Mouse (Mus musculus) midbrain, embryonic 14.5 days (tissue): ENCODE results near the gene Irf3. TPM values are rescaled to one million over a fixed set of nuclear protein-coding genes. Genes with fewer than 3 reads are reported as not detected.

Source experiments
- ATAC-seq: fragments of 200-750 bp; cut with Nextera tagmentation; 2 replicates; pipeline ENCODE4 v1.8.0; 2017; ENCODE audit warnings: moderate number of reproducible peaks, moderate library complexity; ENCODE audit not compliant: low FRiP score, low TSS enrichment
- DNase-seq: peaks from one replicate; pipeline ENCODE4 v3.0.0-alpha.2; 2015
- H3K27ac ChIP-seq: fragments of 300-500 bp; sonication (generic); replicated peaks from 2 replicates; pipeline ENCODE4 v1.5.1; 2014; ENCODE audit warnings: mild to moderate bottlenecking, low read depth, low read length, moderate library complexity
- H3K27me3 ChIP-seq: fragments of 300-500 bp; sonication (generic); 2 replicates; pipeline ENCODE4 v1.6.1; 2014; ENCODE audit warnings: low read length, control low read depth, mixed read lengths; ENCODE audit not compliant: control insufficient read depth, insufficient read depth
- H3K36me3 ChIP-seq: fragments of 300-500 bp; sonication (generic); 2 replicates; pipeline ENCODE4 v1.6.1; 2014; ENCODE audit warnings: low read length, control low read depth; ENCODE audit not compliant: control insufficient read depth, insufficient read depth
- H3K4me1 ChIP-seq: fragments of 300-500 bp; sonication (generic); 2 replicates; pipeline ENCODE4 v1.6.1; 2014; ENCODE audit warnings: mild to moderate bottlenecking, antibody characterized with exemption, low read length, control low read depth; ENCODE audit not compliant: control insufficient read depth, insufficient read depth
- H3K4me2 ChIP-seq: fragments of 300-500 bp; sonication (generic); 2 replicates; pipeline ENCODE4 v1.6.1; 2014; ENCODE audit warnings: mild to moderate bottlenecking, low read length, moderate library complexity
- H3K4me3 ChIP-seq: fragments of 300-500 bp; sonication (generic); replicated peaks from 2 replicates; pipeline ENCODE4 v1.5.1; 2014; ENCODE audit warnings: low read depth, low read length
- H3K9ac ChIP-seq: fragments of 300-500 bp; sonication (generic); replicated peaks from 2 replicates; pipeline ENCODE4 v1.6.1; 2014; ENCODE audit warnings: mild to moderate bottlenecking, low read length, moderate library complexity
- H3K9me3 ChIP-seq: fragments of 300-500 bp; sonication (generic); 2 replicates; pipeline ENCODE4 v1.6.1; 2016; ENCODE audit warnings: low read length, control low read depth, mixed read lengths; ENCODE audit not compliant: control insufficient read depth
- WGBS: fragments of 180-500 bp; shearing (Covaris S2); extraction: QIAGEN DNeasy Blood & Tissue Kit; methylation state at CpG from one replicate; pipeline ENCODE4 v1.1.7; 2014; 5-methylcytosine and 5-hydroxymethylcytosine counted together
- polyA plus RNA-seq: library from polyadenylated mRNA; unstranded; fragments of >200 nt; fragmentation: Nextera tagmentation; extraction: Ambion mirVana; gene quantifications from 2 replicates; pipeline ENCODE4 v1.2.1, GENCODE M21; 2014

Gene Irf3
- polyA plus RNA-seq, 1 experiment from 2014 or later = 46.7 TPM

DNA sequence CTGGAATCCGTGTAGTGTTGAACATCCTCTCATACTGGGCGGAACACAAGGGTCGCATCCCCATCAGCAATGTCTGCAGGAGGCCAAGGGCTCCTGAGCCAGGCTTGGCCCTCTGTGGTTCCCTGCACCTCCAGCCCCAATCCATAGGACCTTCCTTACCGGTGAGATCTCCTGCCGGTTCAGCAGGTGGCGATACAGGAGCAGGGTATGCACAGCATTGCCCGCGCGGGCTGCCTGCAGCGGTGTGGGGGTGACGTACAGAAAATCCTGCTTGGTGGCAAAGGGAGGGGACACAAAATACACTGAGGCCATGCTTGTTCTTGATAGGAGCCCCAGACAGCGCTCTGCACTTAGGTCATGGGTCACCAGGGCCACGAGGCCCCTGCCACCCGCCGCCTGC lies 30.8 kb upstream of the Irf3 start:
- 84% methylated on average over 15 of the region's 15 CpGs for WGBS
- peaks cover 49% of the 10 kb centered on the region for H3K36me3 ChIP-seq
- H3K27ac ChIP-seq = no peak overlapping the region
- no peak overlapping the region for H3K9ac ChIP-seq
- H3K4me1 ChIP-seq = peaks cover 9% of the 10 kb centered on the region
- H3K27me3 ChIP-seq = no peaks in the 10 kb centered on the region
- no peak for DNase-seq
- no peak overlapping the region for H3K4me3 ChIP-seq
- H3K9me3 ChIP-seq = no peaks in the 10 kb centered on the region
- no peak overlapping the region for H3K4me2 ChIP-seq
- ATAC-seq = no peak

- DNase-seq = peak; percentile 93
- Histone ChIP-seq H3K9ac (peak overlapping the region; percentile 29; the same call in 1 of the 2 replicates), H3K4me1 (peaks cover 32% of the 10 kb centered on the region), H3K27me3 (no peaks in the 10 kb centered on the region), H3K36me3 (peaks cover 19% of the 10 kb centered on the region), H3K4me2 (peak overlapping the region; percentile 81), H3K4me3 (peak overlapping the region; percentile 49), H3K9me3 (no peaks in the 10 kb centered on the region), H3K27ac (peak overlapping the region; percentile 83)
- WGBS = under 1% methylated on average over 36 of the region's 36 CpGs
- peak; percentile 93 for ATAC-seq
These were observed 27.2 kb upstream of the Irf3 start for GRCm38 (mm10) chr7:44970231-44970691.

DNA sequence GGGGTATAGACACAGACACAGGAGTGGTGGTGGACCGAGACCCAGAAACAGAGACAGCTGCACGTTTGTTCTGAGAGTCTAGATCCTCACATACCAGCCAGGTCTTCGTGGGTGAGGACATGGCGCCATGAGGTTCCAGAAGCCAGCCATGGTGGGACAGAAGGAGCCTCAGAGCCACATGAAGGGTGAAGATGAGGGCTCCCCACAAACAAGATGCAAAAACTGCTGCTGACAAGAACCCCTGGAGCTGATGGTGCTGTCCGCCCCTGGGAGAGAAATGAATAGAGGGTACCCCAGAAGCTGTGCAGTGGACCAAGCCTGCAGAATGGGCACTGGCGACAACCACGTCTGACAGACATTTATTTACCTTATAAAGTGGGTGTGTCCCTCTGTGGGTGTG lies 26.3 kb upstream of the Irf3 start:
- ATAC-seq = no peak
- H3K27ac ChIP-seq = peak overlapping the region; percentile 83
- H3K36me3 ChIP-seq = peaks cover 16% of the 10 kb centered on the region
- H3K4me3 ChIP-seq = peak overlapping the region; percentile 49
- peak overlapping the region; percentile 29 for H3K9ac ChIP-seq
- H3K4me2 ChIP-seq = peak overlapping the region; percentile 81
- 72% methylated on average over 7 of the region's 7 CpGs for WGBS
- DNase-seq = no peak
- no peaks in the 10 kb centered on the region for H3K27me3 ChIP-seq
- H3K9me3 ChIP-seq = no peaks in the 10 kb centered on the region
- peaks cover 34% of the 10 kb centered on the region for H3K4me1 ChIP-seq

- peaks cover 28% of the 10 kb centered on the region for H3K36me3 ChIP-seq
- H3K4me2 ChIP-seq = peak overlapping the region; percentile 96
- peaks cover 34% of the 10 kb centered on the region for H3K4me1 ChIP-seq
- peak overlapping the region; percentile 69 for H3K9ac ChIP-seq
- H3K27me3 ChIP-seq = no peaks in the 10 kb centered on the region
- 31% methylated on average over 14 of the region's 14 CpGs for WGBS
- DNase-seq = no peak
- no peak for ATAC-seq
- peak overlapping the region; percentile 97 for H3K27ac ChIP-seq
- no peaks in the 10 kb centered on the region for H3K9me3 ChIP-seq
- peak overlapping the region; percentile 56 for H3K4me3 ChIP-seq
These were observed 23.9 kb upstream of the Irf3 start for GRCm38 (mm10) chr7:44973415-44974130.

GRCm38 (mm10) chr7:44974383-44975116 lies 22.9 kb upstream of the Irf3 start, which contains the start of gene Cpt1c:
Cpt1c (minus strand) TSS chr7:44974851.
- Histone ChIP-seq H3K27me3 (no peaks in the 10 kb centered on the region), H3K9me3 (no peaks in the 10 kb centered on the region), H3K27ac (peak within 1 kb of the TSS; percentile 97), H3K4me1 (peaks cover 34% of the 10 kb centered on the region), H3K4me2 (peak within 1 kb of the TSS; percentile 96), H3K4me3 (peak within 1 kb of the TSS; percentile 56), H3K36me3 (peaks cover 38% of the 10 kb centered on the region), H3K9ac (peak within 1 kb of the TSS; percentile 69)
- peak; percentile 94 for DNase-seq
- WGBS = 2% methylated on average over 22 of the region's 22 CpGs
- ATAC-seq = peak; percentile 66

DNA sequence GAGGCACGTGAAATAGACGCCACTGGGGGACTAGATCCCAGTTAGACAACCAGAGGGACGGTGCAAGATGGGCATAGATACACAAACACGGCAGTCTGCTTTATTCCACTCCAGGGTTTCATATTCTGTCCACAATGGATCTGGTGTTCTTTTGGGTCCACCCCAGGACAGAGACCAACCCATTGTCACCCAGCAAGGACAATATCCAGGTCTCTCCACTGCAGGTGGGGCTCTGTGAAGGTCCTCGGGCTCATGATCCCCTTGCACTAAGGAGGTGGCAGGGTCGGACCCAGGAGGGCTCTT lies 22.4 kb upstream of the Irf3 start:
- ATAC-seq (no peak), DNase-seq (no peak)
- peak overlapping the region; percentile 96 for H3K4me2 ChIP-seq
- H3K27ac ChIP-seq = peak overlapping the region; percentile 97
- WGBS = 17% methylated on average over 6 of the region's 6 CpGs
- 0 out of 2 replicates have a peak overlapping the region, but pooled peaks have one; percentile 69 for H3K9ac ChIP-seq
- H3K4me1 ChIP-seq = peaks cover 34% of the 10 kb centered on the region
- no peaks in the 10 kb centered on the region for H3K27me3 ChIP-seq
- peaks cover 43% of the 10 kb centered on the region for H3K36me3 ChIP-seq
- H3K9me3 ChIP-seq = no peaks in the 10 kb centered on the region
- peak overlapping the region; percentile 56 for H3K4me3 ChIP-seq

DNA sequence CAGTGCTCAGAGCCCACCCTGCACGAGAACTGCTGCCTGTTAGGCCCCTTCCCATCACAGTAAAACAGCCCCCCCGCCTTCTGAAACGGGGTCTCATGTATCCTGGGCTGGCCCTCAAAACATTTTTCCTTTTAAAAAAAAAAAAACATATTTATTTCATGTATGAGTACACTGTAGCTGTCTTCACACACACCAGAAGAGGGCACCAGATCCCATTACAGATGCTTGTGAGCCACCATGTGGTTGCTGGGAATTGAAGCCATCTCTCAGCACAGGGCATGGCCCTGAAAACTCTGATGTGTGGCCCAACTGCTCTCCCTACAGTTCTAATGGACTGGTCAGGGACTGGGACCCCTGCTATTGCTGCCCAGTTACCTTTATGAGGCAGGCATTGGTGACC lies 19.1 kb upstream of the Irf3 start:
- H3K4me3 ChIP-seq = no peak overlapping the region
- H3K9me3 ChIP-seq = no peaks in the 10 kb centered on the region
- H3K36me3 ChIP-seq = peaks cover 71% of the 10 kb centered on the region
- no peak overlapping the region for H3K9ac ChIP-seq
- 94% methylated on average over 3 of the region's 3 CpGs for WGBS
- H3K27me3 ChIP-seq = no peaks in the 10 kb centered on the region
- ATAC-seq (no peak), DNase-seq (no peak)
- no peak overlapping the region for H3K4me2 ChIP-seq
- H3K27ac ChIP-seq = no peak overlapping the region
- peaks cover 14% of the 10 kb centered on the region for H3K4me1 ChIP-seq

- 96% methylated on average over 8 of the region's 8 CpGs for WGBS
- no peak for DNase-seq
- H3K9ac ChIP-seq = no peak overlapping the region
- peaks cover 67% of the 10 kb centered on the region for H3K36me3 ChIP-seq
- H3K27ac ChIP-seq = no peak overlapping the region
- peaks cover 20% of the 10 kb centered on the region for H3K4me1 ChIP-seq
- no peak overlapping the region for H3K4me2 ChIP-seq
- ATAC-seq = no peak
- H3K27me3 ChIP-seq = no peaks in the 10 kb centered on the region
- H3K4me3 ChIP-seq = no peak overlapping the region
- no peaks in the 10 kb centered on the region for H3K9me3 ChIP-seq
These were observed 15.9 kb upstream of the Irf3 start for GRCm38 (mm10) chr7:44981539-44981938.
